ENCODE assay signal across 8 mouse cellular contexts in the genomic region with DNA sequence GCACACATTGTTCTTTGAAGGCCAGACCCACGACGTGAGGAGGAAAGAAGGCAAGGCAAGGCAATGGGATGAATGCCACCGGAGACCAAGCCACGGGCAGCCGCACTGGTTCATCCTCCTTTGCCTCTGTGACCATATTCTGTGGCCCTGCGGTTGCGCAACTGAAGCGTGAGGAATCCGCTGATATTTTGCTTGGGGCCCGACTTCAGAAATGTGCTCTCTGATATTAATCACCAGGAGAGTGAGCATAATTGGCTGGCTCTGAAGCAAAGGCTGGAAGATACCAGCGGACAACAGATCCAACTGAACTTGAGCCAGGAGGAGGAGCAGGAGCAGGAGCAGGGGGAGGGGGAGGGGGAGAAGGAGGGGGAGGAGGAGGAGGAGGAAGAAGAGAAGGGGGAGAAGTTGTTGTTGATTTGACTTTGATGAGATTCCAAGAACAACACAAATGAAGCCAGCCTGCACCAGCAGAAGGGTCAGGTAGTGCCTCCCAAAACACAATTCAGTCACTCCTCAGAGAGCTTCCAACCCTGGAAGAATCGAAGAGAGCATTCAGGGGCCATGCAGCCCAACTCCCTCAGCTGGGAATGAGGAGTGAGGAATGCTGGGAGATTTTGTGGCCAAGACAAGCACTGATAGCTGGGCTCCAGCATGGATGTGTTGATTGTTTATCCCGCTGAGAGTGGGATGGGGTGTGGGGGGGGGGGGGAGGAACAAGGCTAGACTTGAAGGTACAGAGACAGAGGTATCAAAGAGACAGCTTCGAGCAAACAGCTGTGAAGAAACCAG. TPM values are rescaled to one million over a fixed set of nuclear protein-coding genes. Genes with fewer than 3 reads are reported as not detected.
DNase-seq lines count a peak whose midpoint lies in the region; ATAC-seq lines count a peak whose summit lies in the region.

No protein-coding gene starts in this region.

- DNase-seq in kidney, adult 8-10 months: no peak
- peak; percentile 67 for DNase-seq in R1 (ENCODE audit: low read depth, low spot score)
- no peak for DNase-seq in layer of hippocampus, postnatal 25 days (ENCODE audit: extremely low spot score in 1 of 2, low spot score in 1 of 2)
- no peak for DNase-seq in neural tube, embryonic 10.5 days (ENCODE audit: extremely low spot score, low spot score)
- no peak for DNase-seq in frontal cortex, postnatal 36 days (ENCODE audit: low spot score in 2 of 2)

- no peaks in the 10 kb centered on the region for H3K9me3 ChIP-seq in kidney, embryonic 16.5 days (ENCODE audit: low read length)
- H3K9me3 ChIP-seq in lung, embryonic 16.5 days (ENCODE audit: control insufficient read depth, low read length): no peaks in the 10 kb centered on the region

- H3K9ac ChIP-seq in kidney, embryonic 16.5 days (replicated peaks; ENCODE audit: low read length): no peak overlapping the region
- no peak overlapping the region for H3K9ac ChIP-seq in lung, embryonic 16.5 days (ENCODE audit: low read length)

- H3K4me3 ChIP-seq in kidney, embryonic 16.5 days (ENCODE audit: low read length): no peak overlapping the region
- H3K4me3 ChIP-seq in lung, embryonic 16.5 days (ENCODE audit: low read length): no peak overlapping the region

- no peaks in the 10 kb centered on the region for H3K27me3 ChIP-seq in kidney, embryonic 16.5 days (ENCODE audit: insufficient read depth, low read length)
- no peaks in the 10 kb centered on the region for H3K27me3 ChIP-seq in lung, embryonic 16.5 days (ENCODE audit: control insufficient read depth, insufficient read depth, low read depth, low read length)

- ATAC-seq in kidney, embryonic 16.5 days (ENCODE audit: low FRiP score, low TSS enrichment): peak; percentile 66
- ATAC-seq in granulocyte monocyte progenitor cell, adult 5-6 weeks (replicated peaks; ENCODE audit: poor library complexity, severe bottlenecking): peak; percentile 54
- ATAC-seq in lung, embryonic 16.5 days (ENCODE audit: low read depth): peak; percentile 86

- H3K4me1 ChIP-seq in kidney, embryonic 16.5 days (ENCODE audit: insufficient read depth, low read length): peaks cover 17% of the 10 kb centered on the region
- H3K4me1 ChIP-seq in lung, embryonic 16.5 days (replicated peaks; ENCODE audit: control insufficient read depth, insufficient read depth, low read length): peaks cover 3% of the 10 kb centered on the region; the same call in 1 of the 2 replicates

- 0 out of 2 replicates have a peak overlapping the region, but pooled peaks have one; percentile 5 for H3K4me2 ChIP-seq in kidney, embryonic 16.5 days (replicated peaks; ENCODE audit: low read depth, low read length)
- no peak overlapping the region for H3K4me2 ChIP-seq in lung, embryonic 16.5 days (ENCODE audit: low read depth, low read length)

- H3K36me3 ChIP-seq in kidney, embryonic 16.5 days (ENCODE audit: insufficient read depth, low read length): no peaks in the 10 kb centered on the region
- no peaks in the 10 kb centered on the region for H3K36me3 ChIP-seq in lung, embryonic 16.5 days (ENCODE audit: control insufficient read depth, insufficient read depth, low read length)

- WGBS in kidney, embryonic 16.5 days: 46% methylated on average over 14 of the region's 14 CpGs
- WGBS in lung, embryonic 16.5 days: 44% methylated on average over 14 of the region's 14 CpGs

- peak overlapping the region; percentile 76 for H3K27ac ChIP-seq in kidney, embryonic 16.5 days (ENCODE audit: low read length)
- peak overlapping the region; percentile 66 for H3K27ac ChIP-seq in lung, embryonic 16.5 days (ENCODE audit: low read length)

RNA-seq across cellular contexts. Expression of gene Twsg1, which starts 6.2 kb away (rescaled TPM):
- 131 and 136 TPM in 2 replicates for polyA plus RNA-seq in kidney, embryonic 16.5 days (2015; fragmentation: Nextera tagmentation; extraction: Ambion mirVana)
- 13.2 and 28.0 TPM in 2 replicates for total RNA-seq in granulocyte monocyte progenitor cell, adult 5-6 weeks (2014; fragmentation: Nextera tagmentation)
- 10.5 and 10.8 TPM in 2 replicates for total RNA-seq in granulocyte monocyte progenitor cell, adult 5-6 weeks (2017)
- 126 and 129 TPM in 2 replicates for polyA plus RNA-seq in lung, embryonic 16.5 days (2015; fragmentation: Nextera tagmentation; extraction: Ambion mirVana)
- 10 to 100 TPM; 29.3 to 30.0 TPM for total RNA-seq in layer of hippocampus, postnatal 25 days (2021)
